Mouse (Mus musculus) G1E (cell line): ENCODE measurements around the gene Als2. TPM values are rescaled to one million over a fixed set of nuclear protein-coding genes. Genes with fewer than 3 reads are reported as not detected.

Source experiments
- ATAC-seq: 2 replicates; pipeline ENCODE4 v1.8.0; 2016; ENCODE audit warnings: mild to moderate bottlenecking; ENCODE audit not compliant: insufficient number of reproducible peaks, poor library complexity, low FRiP score, severe bottlenecking; ENCODE audit errors: extremely low read depth
- DNase-seq: peaks from one replicate; pipeline ENCODE4 v3.0.0; 2012; ENCODE audit warnings: low spot score
- H3K27me3 ChIP-seq: 2 replicates; pipeline ENCODE4 v1.6.1; 2012; ENCODE audit warnings: mild to moderate bottlenecking, low read length, inconsistent platforms; ENCODE audit not compliant: insufficient read depth
- H3K36me3 ChIP-seq: replicated peaks from 2 replicates; pipeline ENCODE3; 2012; ENCODE audit warnings: mild to moderate bottlenecking, inconsistent platforms
- H3K4me1 ChIP-seq: 2 replicates; pipeline ENCODE4 v1.6.1; 2012; ENCODE audit warnings: low read depth, low read length, inconsistent platforms, mixed read lengths; ENCODE audit not compliant: insufficient read depth
- H3K4me3 ChIP-seq: 2 replicates; pipeline ENCODE4 v1.5.1; 2012; ENCODE audit warnings: low read depth, mild to moderate bottlenecking, inconsistent platforms, low read length, moderate library complexity, mixed read lengths
- H3K9me3 ChIP-seq: replicated peaks from 2 replicates; pipeline ENCODE4 v1.6.1; 2012; ENCODE audit warnings: inconsistent platforms
- CTCF ChIP-seq: IDR thresholded peaks from 2 replicates; pipeline ENCODE4 v1.5.1; 2012; ENCODE audit warnings: low read depth, low read length, inconsistent platforms, mixed read lengths
- GATA1 ChIP-seq: IDR thresholded peaks from 2 replicates; pipeline ENCODE4 v1.6.1; 2012; ENCODE audit warnings: borderline replicate concordance, low read length, inconsistent platforms, mixed read lengths
- GATA2 ChIP-seq: IDR thresholded peaks from 2 replicates; pipeline ENCODE4 v1.6.1; 2012; ENCODE audit warnings: low read depth, low read length, inconsistent platforms, borderline replicate concordance
- POLR2AphosphoS5 ChIP-seq: IDR thresholded peaks from 2 replicates; pipeline ENCODE4 v1.6.1; 2012; ENCODE audit warnings: low read depth, low read length, inconsistent platforms; ENCODE audit not compliant: insufficient replicate concordance
- TAL1 ChIP-seq: conservative IDR thresholded peaks from 2 replicates; pipeline ENCODE4 v1.6.1; 2012; ENCODE audit warnings: low read depth, low read length, inconsistent platforms, mixed read lengths
- polyA plus RNA-seq: library from polyadenylated mRNA; stranded (reverse); fragments of >175 nt; gene quantifications from 2 replicates; pipeline ENCODE4 v1.2.3, GENCODE M21; 2012
- total RNA-seq, 2 experiments: library from RNA; stranded (forward) in 1 of 2; stranded (reverse) in 1 of 2; fragments of 200-1000 nt in 1 of 2; fragments of >200 nt in 1 of 2; fragmentation: Nextera tagmentation in 1 of 2; gene quantifications; 2 replicates each; pipeline ENCODE4 v1.2.3; 2014 to 2017

The Als2 gene
- total and polyA plus RNA-seq, 3 experiments = 6.9 to 42.6 (median 30.3) TPM

- DNase-seq (peak; percentile 28), ATAC-seq (peak; percentile 58)
- Histone ChIP-seq H3K27me3 (no peaks in the 10 kb centered on the region), H3K4me1 (peaks cover 37% of the 10 kb centered on the region), H3K36me3 (peaks cover 83% of the 10 kb centered on the region), H3K9me3 (no peaks in the 10 kb centered on the region), H3K4me3 (no peak overlapping the region)
- TF ChIP-seq TAL1 (peak; percentile 51; the same call in 1 of the 2 replicates), GATA1 (no peak), POLR2AphosphoS5 (no peak)
Measured at GRCm38 (mm10) chr1:59183045-59183444, 54.0 kb downstream of the Als2 start.

DNA sequence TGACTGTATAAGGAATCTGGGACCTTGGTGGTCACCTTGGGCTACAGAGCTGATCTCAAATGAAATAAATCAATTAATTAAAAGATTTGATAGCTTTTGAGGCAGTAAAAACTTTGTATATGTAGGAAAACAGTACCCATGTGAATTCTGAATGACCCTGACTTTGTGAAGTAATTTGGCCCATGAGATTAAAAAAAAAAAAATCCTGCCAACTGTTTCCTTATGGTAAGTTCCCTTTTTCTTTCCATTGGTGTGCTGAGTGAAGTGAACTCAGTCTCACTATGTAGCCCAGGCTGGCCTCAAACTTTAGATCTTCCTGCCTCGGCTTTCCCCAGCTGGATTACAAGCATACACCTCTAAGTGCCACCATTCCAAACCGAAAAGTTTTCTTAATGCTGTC lies 54.7 kb downstream of the Als2 start:
- Histone ChIP-seq H3K27me3 (no peaks in the 10 kb centered on the region), H3K4me1 (peaks cover 39% of the 10 kb centered on the region), H3K36me3 (peaks cover 84% of the 10 kb centered on the region), H3K9me3 (no peaks in the 10 kb centered on the region), H3K4me3 (no peak overlapping the region)
- TF ChIP-seq GATA1 = no peak
- no peak for TF ChIP-seq CTCF
- no peak for TF ChIP-seq TAL1
- TF ChIP-seq POLR2AphosphoS5 = no peak
- no peak for TF ChIP-seq GATA2
- ATAC-seq (no peak), DNase-seq (no peak)

DNA sequence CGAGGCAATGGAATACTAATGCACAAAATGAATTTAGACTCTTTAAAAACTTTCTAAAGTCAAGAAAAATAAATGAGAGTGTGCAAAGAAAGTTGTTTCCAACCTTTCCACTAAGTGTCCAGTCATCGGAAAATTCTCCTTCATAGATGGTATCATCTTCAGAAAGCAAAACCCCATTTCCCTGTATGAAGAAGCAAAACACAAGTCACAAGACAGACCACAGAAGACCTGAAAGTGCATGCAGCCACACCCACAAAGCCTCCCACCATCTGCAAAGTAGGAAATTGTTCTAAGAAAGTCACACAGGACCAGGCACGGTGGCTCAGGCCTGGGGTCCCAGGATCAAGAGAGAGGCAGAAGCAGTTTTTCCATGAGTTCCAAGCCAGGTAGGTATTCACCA lies 57.0 kb downstream of the Als2 start:
- H3K36me3 ChIP-seq = peaks cover 77% of the 10 kb centered on the region
- no peak for DNase-seq
- no peak for ATAC-seq

GRCm38 (mm10) chr1:59178401-59178800 lies 58.6 kb downstream of the Als2 start:
- TF ChIP-seq POLR2AphosphoS5 = no peak
- no peak for TF ChIP-seq GATA2
- TF ChIP-seq TAL1 = no peak
- TF ChIP-seq GATA1 = no peak
- no peak for TF ChIP-seq CTCF
- no peak overlapping the region for H3K4me3 ChIP-seq
- H3K4me1 ChIP-seq = peaks cover 43% of the 10 kb centered on the region

More for the DNA sequence above, 57.0 kb downstream of the Als2 start:
- peaks cover 38% of the 10 kb centered on the region for H3K4me1 ChIP-seq
- H3K4me3 ChIP-seq = no peak overlapping the region
- no peaks in the 10 kb centered on the region for H3K9me3 ChIP-seq
- TF ChIP-seq CTCF (no peak), TAL1 (no peak), GATA1 (no peak), POLR2AphosphoS5 (no peak), GATA2 (no peak)
- no peaks in the 10 kb centered on the region for H3K27me3 ChIP-seq

GRCm38 (mm10) chr1:59174514-59175373 lies 62.3 kb downstream of the Als2 start:
- DNase-seq (no peak), ATAC-seq (no peak)
- no peak overlapping the region for H3K4me3 ChIP-seq
- H3K27me3 ChIP-seq = no peaks in the 10 kb centered on the region
- peaks cover 56% of the 10 kb centered on the region for H3K4me1 ChIP-seq
- H3K9me3 ChIP-seq = no peaks in the 10 kb centered on the region
- no peak for TF ChIP-seq GATA1
- no peak for TF ChIP-seq GATA2
- no peak for TF ChIP-seq TAL1
- TF ChIP-seq CTCF = no peak
- no peak for TF ChIP-seq POLR2AphosphoS5
- peaks cover 61% of the 10 kb centered on the region for H3K36me3 ChIP-seq

More at GRCm38 (mm10) chr1:59178401-59178800, 58.6 kb downstream of the Als2 start:
- DNase-seq (no peak), ATAC-seq (no peak)
- no peaks in the 10 kb centered on the region for H3K9me3 ChIP-seq
- H3K36me3 ChIP-seq = peaks cover 72% of the 10 kb centered on the region
- H3K27me3 ChIP-seq = no peaks in the 10 kb centered on the region

GRCm38 (mm10) chr1:59173023-59173422 lies 64.0 kb downstream of the Als2 start:
- peaks cover 55% of the 10 kb centered on the region for H3K36me3 ChIP-seq
- no peaks in the 10 kb centered on the region for H3K27me3 ChIP-seq
- ATAC-seq = peak; percentile 64
- no peaks in the 10 kb centered on the region for H3K9me3 ChIP-seq
- peak; percentile 30 for DNase-seq
- no peak overlapping the region; the same call in 1 of the 2 replicates for H3K4me3 ChIP-seq
- peaks cover 54% of the 10 kb centered on the region for H3K4me1 ChIP-seq
- TF ChIP-seq TAL1 (0 out of 2 replicates have a peak, but pooled peaks have one; percentile 20), GATA1 (no peak), CTCF (no peak)
